Mouse (Mus musculus): ENCODE measurements around the gene Cfap97d1.

Cfap97d1 gene

GRCm38 (mm10) chr11:101984054-101985025 lies at the start of gene Cfap97d1:
Gene Cfap97d1, plus strand, starts transcription at chr11:101984279.
- peak; percentile 95 for DNase-seq

DNA sequence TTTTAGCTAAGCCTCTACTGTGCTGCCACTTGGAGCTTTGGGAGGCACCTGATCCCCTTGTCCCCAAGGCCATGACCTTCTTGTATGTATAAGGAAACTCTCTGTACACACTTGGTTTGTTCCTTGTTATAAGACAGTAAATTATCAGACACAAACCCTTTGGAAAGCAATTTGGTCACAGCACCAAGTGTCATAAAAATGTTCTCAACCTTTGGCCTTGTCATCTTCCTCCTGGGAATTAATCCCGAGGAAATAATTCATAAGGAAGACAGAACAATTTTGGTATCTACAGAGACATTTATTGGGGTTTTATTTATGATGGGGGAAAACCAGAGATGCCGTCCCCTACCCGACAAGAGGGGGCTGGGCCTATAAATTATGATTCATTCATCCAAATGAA lies 48.3 kb upstream of the Cfap97d1 start:
- no peak for DNase-seq

- no peak for DNase-seq
Observed at GRCm38 (mm10) chr11:101936421-101936820, 47.7 kb upstream of the Cfap97d1 start.

- peak; percentile 29 for DNase-seq
Observed at GRCm38 (mm10) chr11:101937108-101937507, 47.0 kb upstream of the Cfap97d1 start.

DNA sequence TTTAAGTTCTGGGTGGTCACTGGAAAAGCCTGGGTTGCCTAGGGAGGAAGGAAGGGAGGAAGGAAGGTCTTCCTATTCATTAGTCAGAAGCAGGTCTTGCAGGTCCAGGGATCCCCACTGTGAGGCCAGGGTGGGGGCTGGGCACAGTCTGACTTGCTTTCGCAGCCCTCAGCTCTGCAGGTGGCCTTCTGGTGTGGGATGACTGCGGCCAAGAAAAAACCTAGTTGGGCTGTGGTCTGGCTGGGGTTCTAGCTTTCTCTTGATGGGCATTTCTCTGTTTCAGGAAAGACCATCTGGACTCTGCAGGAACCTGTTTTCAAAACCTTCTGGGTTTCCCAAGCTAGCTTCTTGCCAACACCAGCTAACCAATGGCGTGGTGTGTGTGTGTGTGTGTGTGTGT lies 41.0 kb upstream of the Cfap97d1 start:
- DNase-seq: no peak

DNA sequence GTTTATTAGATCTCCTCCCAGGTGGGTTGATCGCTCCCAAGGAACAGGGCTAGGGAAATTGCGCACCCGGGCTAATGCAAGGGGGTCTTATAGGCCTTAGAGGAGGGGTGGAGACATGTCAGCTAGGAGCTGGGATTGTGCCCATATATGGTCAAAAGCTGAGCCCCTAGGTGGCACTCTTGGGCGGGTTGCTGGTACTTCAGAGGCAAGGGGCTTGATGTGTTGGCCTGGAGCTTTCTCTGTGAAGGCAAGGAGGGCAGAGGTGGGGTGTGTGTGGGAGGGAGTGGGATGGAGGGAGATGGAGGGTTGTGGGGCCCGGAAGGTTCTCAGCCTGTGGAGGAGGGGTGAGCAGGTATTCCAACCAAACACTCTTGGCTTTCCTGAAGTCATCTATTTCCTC lies 37.6 kb upstream of the Cfap97d1 start:
- DNase-seq: no peak

GRCm38 (mm10) chr11:101950021-101950420 lies 34.1 kb upstream of the Cfap97d1 start:
- no peak for DNase-seq

GRCm38 (mm10) chr11:101952541-101953341 lies 31.3 kb upstream of the Cfap97d1 start:
- peak; percentile 57 for DNase-seq

DNA sequence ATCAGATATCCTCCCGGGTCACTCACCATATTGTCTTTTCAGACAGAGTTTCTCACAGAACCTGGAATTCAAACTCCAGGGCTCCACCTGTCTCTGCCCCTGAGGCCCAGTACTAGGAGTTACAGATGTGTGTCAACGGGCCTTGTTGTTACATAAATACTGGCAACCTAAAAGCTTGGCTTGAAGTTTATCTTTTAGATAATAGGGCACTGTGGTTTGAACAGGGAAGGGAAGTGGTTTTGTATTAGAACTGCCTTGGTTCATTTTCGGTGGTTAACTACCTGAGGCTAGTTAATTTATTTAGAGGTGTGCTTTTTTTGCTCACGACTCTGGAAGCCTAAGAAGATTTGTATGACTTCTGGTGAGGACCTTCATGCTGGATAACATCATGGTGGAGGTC lies 30.6 kb upstream of the Cfap97d1 start:
- no peak for DNase-seq

DNA sequence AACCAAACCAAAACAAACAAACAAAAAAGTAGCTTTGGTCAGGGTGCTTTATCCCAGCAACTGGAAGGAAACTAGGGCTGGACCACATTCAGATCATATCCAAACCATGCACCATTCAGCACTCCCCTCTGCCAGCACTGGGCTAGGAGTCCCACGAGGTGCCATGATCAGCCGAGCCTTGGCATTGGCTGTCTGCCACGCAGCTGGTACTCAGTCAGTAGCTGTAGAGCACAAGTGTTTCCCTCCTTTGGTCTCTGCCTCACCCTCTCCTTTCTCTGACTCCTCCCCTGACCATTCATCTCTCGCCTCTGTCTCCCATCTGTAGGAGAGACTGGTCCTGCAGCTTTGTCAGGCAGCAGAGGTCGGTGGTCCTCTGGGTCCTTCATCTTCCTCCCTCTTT lies 26.6 kb upstream of the Cfap97d1 start:
- no peak for DNase-seq

DNA sequence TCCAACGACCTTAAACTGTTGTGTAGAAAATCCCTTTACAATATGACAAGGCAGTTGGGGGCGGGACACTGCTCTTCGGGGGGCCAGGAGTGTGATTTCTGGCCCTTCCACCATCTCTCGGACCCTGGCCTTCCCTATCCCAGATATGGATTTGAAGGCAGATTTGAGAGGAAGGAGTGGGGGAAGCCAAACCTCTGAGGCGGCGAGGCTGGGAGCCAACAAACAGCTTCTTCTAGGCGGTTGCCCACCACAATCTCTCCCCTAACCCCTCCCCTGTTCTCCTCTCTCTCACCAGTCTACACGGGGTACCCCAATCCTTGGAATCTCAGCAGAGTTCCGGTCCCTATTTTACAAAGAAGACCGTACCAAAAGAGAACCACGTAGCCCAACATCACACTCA lies 21.0 kb upstream of the Cfap97d1 start:
- no peak for DNase-seq

DNA sequence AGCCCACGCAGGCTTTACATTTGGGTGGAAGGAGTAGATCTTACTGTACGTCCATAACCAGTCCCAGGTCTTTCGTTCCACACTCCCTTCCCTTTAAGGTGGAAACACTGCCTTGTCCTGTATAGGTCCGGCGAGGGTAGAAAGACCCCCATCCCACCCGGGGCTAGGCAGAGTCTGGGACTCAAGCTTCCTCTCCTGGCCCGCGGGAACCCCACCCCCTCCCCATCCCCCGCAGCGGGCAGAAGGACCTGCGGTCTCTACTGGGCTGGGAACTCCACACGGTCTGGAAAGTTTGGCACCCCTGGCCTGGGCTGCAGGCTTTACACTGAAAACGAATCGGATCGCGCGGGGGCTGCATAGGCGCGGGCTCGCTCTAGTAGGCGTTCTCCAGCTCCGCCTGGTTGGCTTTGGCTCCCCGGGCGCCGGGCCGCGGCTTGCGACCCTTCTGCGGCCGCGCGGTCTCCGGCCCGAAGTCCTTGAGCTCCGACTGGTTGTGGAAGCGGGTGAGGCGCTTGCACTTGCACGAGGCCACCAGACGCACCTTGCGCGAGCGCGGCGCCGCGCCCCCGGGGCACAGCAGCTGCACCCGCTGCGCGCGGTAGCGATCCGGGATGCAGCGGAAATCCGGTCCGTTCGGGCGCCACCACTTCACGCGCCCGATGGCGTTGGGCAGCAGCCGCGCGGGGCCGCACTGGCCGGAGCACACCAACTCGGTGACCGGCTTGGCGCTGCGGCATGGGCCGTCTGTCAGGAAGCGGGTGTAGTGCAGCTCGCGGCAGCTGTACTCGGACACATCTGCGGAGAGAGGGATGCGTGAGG lies 20.4 kb upstream of the Cfap97d1 start:
- DNase-seq: no peak

GRCm38 (mm10) chr11:101964647-101965046 lies 19.4 kb upstream of the Cfap97d1 start:
- no peak for DNase-seq

- DNase-seq: no peak
Observed at GRCm38 (mm10) chr11:101965553-101965952, 18.5 kb upstream of the Cfap97d1 start.

GRCm38 (mm10) chr11:101966965-101967614 lies 17.0 kb upstream of the Cfap97d1 start, which contains the start of gene Sost:
Gene Sost, minus strand, starts transcription at chr11:101967015.
- DNase-seq: no peak

GRCm38 (mm10) chr11:101968311-101968710 lies 15.8 kb upstream of the Cfap97d1 start:
- no peak for DNase-seq

GRCm38 (mm10) chr11:101968791-101969190 lies 15.3 kb upstream of the Cfap97d1 start:
- DNase-seq: peak; percentile 86

DNA sequence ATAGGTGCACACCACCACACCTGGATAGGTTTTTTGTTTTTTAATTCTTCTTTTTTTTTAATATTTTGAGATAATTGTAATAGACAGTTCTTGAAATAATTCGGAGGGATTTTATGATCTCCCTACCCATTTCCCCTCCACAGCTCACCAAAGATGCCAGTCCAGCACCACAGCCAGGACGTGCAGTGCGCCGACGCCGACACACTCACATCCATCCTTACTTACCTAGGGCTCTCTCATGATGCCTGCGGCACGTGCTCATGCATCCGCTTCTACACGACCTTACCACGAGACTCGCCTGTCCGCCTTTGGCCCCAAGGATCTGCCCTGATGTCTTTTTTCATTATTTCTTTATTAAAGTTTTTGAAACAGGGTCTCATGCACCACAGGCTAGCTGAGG lies 14.2 kb upstream of the Cfap97d1 start:
- no peak for DNase-seq

DNA sequence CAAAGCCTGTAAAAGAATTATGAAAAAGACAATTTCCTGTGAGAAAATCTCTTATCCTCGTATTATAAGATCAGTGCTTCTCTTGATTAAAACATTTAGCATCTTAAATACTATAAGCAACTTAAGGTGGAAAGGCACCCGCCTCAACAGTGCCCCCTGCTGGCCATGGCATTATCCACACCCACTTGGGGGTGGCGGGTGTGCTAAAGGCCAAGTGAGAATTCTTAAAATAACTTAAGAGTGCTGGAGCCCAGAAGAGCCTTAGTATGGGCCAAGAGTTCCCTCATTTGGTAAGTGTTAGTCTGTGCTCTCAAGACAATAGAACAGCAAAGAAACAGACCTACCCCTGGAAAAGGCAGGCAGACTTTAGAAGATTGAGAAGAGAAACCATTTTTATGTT lies 12.7 kb upstream of the Cfap97d1 start:
- DNase-seq: no peak

GRCm38 (mm10) chr11:101972097-101972496 lies 12.0 kb upstream of the Cfap97d1 start:
- DNase-seq: no peak

DNA sequence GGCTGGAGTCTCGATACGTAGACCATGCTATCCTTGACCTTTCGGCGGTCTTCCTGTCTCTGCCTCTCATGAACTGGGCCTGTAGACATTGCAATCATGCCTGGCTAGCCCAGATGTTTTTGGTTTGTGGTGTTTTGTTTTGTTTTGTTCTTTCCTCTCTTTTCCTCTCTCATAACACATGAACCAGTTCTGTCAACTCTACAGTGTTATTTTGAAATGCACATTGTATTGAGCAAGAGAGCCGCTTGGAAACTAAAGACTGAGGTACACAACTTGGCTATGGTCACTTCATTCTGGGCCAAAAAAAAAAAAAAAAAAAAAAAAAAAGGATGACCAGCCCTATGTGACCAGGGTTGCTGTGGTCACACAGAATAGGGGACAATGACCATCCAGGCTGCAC lies 11.4 kb upstream of the Cfap97d1 start:
- DNase-seq: no peak

DNA sequence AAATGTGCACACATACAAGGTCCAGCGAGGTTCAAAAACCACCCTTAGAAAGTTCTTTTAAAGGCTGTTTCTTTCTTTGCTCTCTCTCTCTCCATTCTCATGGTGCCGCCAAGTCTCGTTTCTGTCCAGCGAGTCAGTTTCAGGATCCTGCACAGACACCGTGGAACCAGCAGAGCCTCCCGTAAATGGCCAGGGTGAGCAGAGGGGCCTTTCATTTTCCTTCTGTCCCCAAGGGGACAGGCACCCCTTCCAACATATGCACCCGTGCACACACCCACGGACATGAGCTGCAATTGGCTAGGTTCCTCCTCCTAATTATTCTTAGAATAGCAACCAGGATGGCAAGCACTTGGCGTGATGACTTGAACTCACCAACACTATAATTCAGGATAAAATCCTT lies 10.6 kb upstream of the Cfap97d1 start:
- DNase-seq: no peak

All from kidney, adult 18-20 months (tissue).